Mouse (Mus musculus): ENCODE data around the gene Gm3233. TPM values are rescaled to one million over a fixed set of nuclear protein-coding genes. Genes with fewer than 3 reads are reported as not detected.
"Not testable (repeated sequence)": the region's sequence is repeated elsewhere in the genome, so short reads cannot be mapped to it uniquely, and the experiment has no call there.

The Gm3233 gene
- polyA plus RNA-seq, 1 experiment from 2014 or later = not detected

- H3K27me3 ChIP-seq; H3K27ac ChIP-seq; H3K4me2 ChIP-seq; H3K4me1 ChIP-seq (replicated peaks); ATAC-seq (ENCODE audit: low read depth); H3K36me3 ChIP-seq; H3K9ac ChIP-seq; DNase-seq; H3K4me3 ChIP-seq (replicated peaks); H3K9me3 ChIP-seq (replicated peaks): not testable (repeated sequence)
- 47% methylated on average over 1 of the region's 3 CpGs for WGBS (ENCODE audit: insufficient replicate concordance)
These were observed 12.7 kb upstream of the Gm3233 start for GRCm38 (mm10) chr10:77772142-77772541.

- H3K9me3 ChIP-seq (replicated peaks); H3K27ac ChIP-seq; DNase-seq; ATAC-seq (ENCODE audit: low read depth); H3K27me3 ChIP-seq; H3K4me3 ChIP-seq (replicated peaks); H3K9ac ChIP-seq; H3K4me2 ChIP-seq; H3K36me3 ChIP-seq; H3K4me1 ChIP-seq (replicated peaks): not testable (repeated sequence)
- WGBS (ENCODE audit: insufficient replicate concordance) = 18% methylated on average over 1 of the region's 1 CpGs
These were observed 11.7 kb upstream of the Gm3233 start, which contains the start of gene Gm3238 for GRCm38 (mm10) chr10:77771225-77771624. Gene Gm3238 (minus strand): TSS chr10:77771325.

- Histone ChIP-seq H3K4me3 (replicated peaks) (no peak overlapping the region), H3K36me3 (no peaks in the 10 kb centered on the region), H3K4me1 (replicated peaks) (no peaks in the 10 kb centered on the region), H3K9me3 (replicated peaks) (no peaks in the 10 kb centered on the region), H3K9ac (no peak overlapping the region), H3K27ac (no peak overlapping the region), H3K27me3 (no peaks in the 10 kb centered on the region), H3K4me2 (no peak overlapping the region)
- ATAC-seq (ENCODE audit: low read depth) (no peak), DNase-seq (no peak)
- 56% methylated on average over 1 of the region's 1 CpGs for WGBS (ENCODE audit: insufficient replicate concordance)
These were observed 10.2 kb upstream of the Gm3233 start for GRCm38 (mm10) chr10:77769727-77770126.

- Histone ChIP-seq H3K9me3 (replicated peaks) (no peaks in the 10 kb centered on the region), H3K27me3 (no peaks in the 10 kb centered on the region), H3K4me1 (replicated peaks) (no peaks in the 10 kb centered on the region), H3K27ac (no peak overlapping the region), H3K9ac (no peak overlapping the region), H3K36me3 (no peaks in the 10 kb centered on the region), H3K4me2 (no peak overlapping the region), H3K4me3 (replicated peaks) (no peak overlapping the region)
- DNase-seq (no peak), ATAC-seq (ENCODE audit: low read depth) (no peak)
These were observed 6.0 kb downstream of the Gm3233 start for GRCm38 (mm10) chr10:77753448-77753847.

- not testable (repeated sequence) for DNase-seq; ATAC-seq (ENCODE audit: low read depth); H3K27ac ChIP-seq; H3K36me3 ChIP-seq; H3K9ac ChIP-seq; H3K27me3 ChIP-seq; H3K4me2 ChIP-seq; H3K4me1 ChIP-seq (replicated peaks); H3K9me3 ChIP-seq (replicated peaks); H3K4me3 ChIP-seq (replicated peaks)
- 39% methylated on average over 3 of the region's 3 CpGs for WGBS (ENCODE audit: insufficient replicate concordance)
These were observed 7.2 kb downstream of the Gm3233 start for GRCm38 (mm10) chr10:77752312-77752711.

GRCm38 (mm10) chr10:77751254-77751653, 8.2 kb downstream of the Gm3233 start, which contains the start of gene Gm9736:
Gene Gm9736 (minus strand): TSS chr10:77751354.
- not testable (repeated sequence) for H3K4me1 ChIP-seq (replicated peaks); H3K9ac ChIP-seq; H3K9me3 ChIP-seq (replicated peaks); H3K4me3 ChIP-seq (replicated peaks); H3K27me3 ChIP-seq; DNase-seq; ATAC-seq (ENCODE audit: low read depth); H3K27ac ChIP-seq; H3K36me3 ChIP-seq; H3K4me2 ChIP-seq
- 45% methylated on average over 1 of the region's 1 CpGs for WGBS (ENCODE audit: insufficient replicate concordance)

- not testable (repeated sequence) for H3K4me2 ChIP-seq; DNase-seq; ATAC-seq (ENCODE audit: low read depth); H3K9ac ChIP-seq; H3K36me3 ChIP-seq; H3K9me3 ChIP-seq (replicated peaks); H3K4me3 ChIP-seq (replicated peaks); H3K27ac ChIP-seq; H3K4me1 ChIP-seq (replicated peaks); H3K27me3 ChIP-seq
- 52% methylated on average over 1 of the region's 1 CpGs for WGBS (ENCODE audit: insufficient replicate concordance)
These were observed 8.8 kb downstream of the Gm3233 start for GRCm38 (mm10) chr10:77750686-77751085.

- not testable (repeated sequence) for ATAC-seq (ENCODE audit: low read depth); H3K4me1 ChIP-seq (replicated peaks); H3K4me3 ChIP-seq (replicated peaks); H3K27ac ChIP-seq; H3K9me3 ChIP-seq (replicated peaks); H3K4me2 ChIP-seq; H3K9ac ChIP-seq; DNase-seq; H3K27me3 ChIP-seq; H3K36me3 ChIP-seq
- 65% methylated on average over 4 of the region's 5 CpGs for WGBS (ENCODE audit: insufficient replicate concordance)
These were observed 17.4 kb downstream of the Gm3233 start, which contains the start of gene Gm18596 for GRCm38 (mm10) chr10:77741924-77742688. Gene Gm18596 (minus strand): TSS chr10:77742638.

- H3K4me2 ChIP-seq = no peak overlapping the region
- ATAC-seq (ENCODE audit: low read depth) = no peak
- no peak overlapping the region for H3K9ac ChIP-seq
- no peaks in the 10 kb centered on the region for H3K36me3 ChIP-seq
- no peak for DNase-seq
- H3K4me1 ChIP-seq (replicated peaks) = no peaks in the 10 kb centered on the region
- no peaks in the 10 kb centered on the region for H3K27me3 ChIP-seq
- peaks cover 3% of the 10 kb centered on the region; the same call in 1 of the 2 replicates for H3K9me3 ChIP-seq (replicated peaks)
- 56% methylated on average over 4 of the region's 4 CpGs for WGBS (ENCODE audit: insufficient replicate concordance)
- no peak overlapping the region for H3K4me3 ChIP-seq (replicated peaks)
- no peak overlapping the region for H3K27ac ChIP-seq
These were observed 20.6 kb downstream of the Gm3233 start for GRCm38 (mm10) chr10:77738929-77739328.

- H3K9me3 ChIP-seq (replicated peaks) = peaks cover 3% of the 10 kb centered on the region; the same call in 1 of the 2 replicates
- ATAC-seq (ENCODE audit: low read depth) (no peak), DNase-seq (no peak)
- no peaks in the 10 kb centered on the region for H3K4me1 ChIP-seq (replicated peaks)
- H3K27me3 ChIP-seq = no peaks in the 10 kb centered on the region
- H3K27ac ChIP-seq = no peak overlapping the region
- no peak overlapping the region for H3K4me3 ChIP-seq (replicated peaks)
- no peaks in the 10 kb centered on the region for H3K36me3 ChIP-seq
- no peak overlapping the region for H3K4me2 ChIP-seq
- no peak overlapping the region for H3K9ac ChIP-seq
- 79% methylated on average over 1 of the region's 1 CpGs for WGBS (ENCODE audit: insufficient replicate concordance)
These were observed 23.6 kb downstream of the Gm3233 start for GRCm38 (mm10) chr10:77735928-77736327.

GRCm38 (mm10) chr10:77729241-77729640, 30.2 kb downstream of the Gm3233 start:
- DNase-seq = no peak
- Histone ChIP-seq H3K9me3 (replicated peaks) (no peaks in the 10 kb centered on the region; the same call in 1 of the 2 replicates), H3K4me2 (no peak overlapping the region), H3K27ac (no peak overlapping the region), H3K4me1 (replicated peaks) (no peaks in the 10 kb centered on the region), H3K36me3 (no peaks in the 10 kb centered on the region), H3K9ac (no peak overlapping the region), H3K4me3 (replicated peaks) (no peak overlapping the region), H3K27me3 (no peaks in the 10 kb centered on the region)
- 34% methylated on average over 4 of the region's 4 CpGs for WGBS (ENCODE audit: insufficient replicate concordance)
- ATAC-seq (ENCODE audit: low read depth) = no peak

GRCm38 (mm10) chr10:77728280-77728679, 31.2 kb downstream of the Gm3233 start:
- WGBS (ENCODE audit: insufficient replicate concordance) = 47% methylated on average over 4 of the region's 4 CpGs
- no peaks in the 10 kb centered on the region for H3K4me1 ChIP-seq (replicated peaks)
- DNase-seq (no peak), ATAC-seq (ENCODE audit: low read depth) (no peak)
- H3K9ac ChIP-seq = no peak overlapping the region
- H3K9me3 ChIP-seq (replicated peaks) = no peaks in the 10 kb centered on the region
- H3K36me3 ChIP-seq = no peaks in the 10 kb centered on the region
- H3K27me3 ChIP-seq = no peaks in the 10 kb centered on the region
- H3K4me3 ChIP-seq (replicated peaks) = no peak overlapping the region
- no peak overlapping the region for H3K27ac ChIP-seq
- H3K4me2 ChIP-seq = no peak overlapping the region
